Mouse (Mus musculus): ENCODE results near the gene Atf6. TPM values are rescaled to one million over a fixed set of nuclear protein-coding genes. Genes with fewer than 3 reads are reported as not detected.
A peak's percentile ranks its signal among the peaks of the same experiment; 100 is the strongest.

Gene Atf6
- polyA plus RNA-seq, 1 experiment from 2014 or later: 6.9 TPM

GRCm38 (mm10) chr1:170858872-170859271, 8.7 kb downstream of the Atf6 start:
- WGBS (ENCODE audit: insufficient replicate concordance): 56% methylated on average over 1 of the region's 2 CpGs
- no peak for ATAC-seq (ENCODE audit: low read depth)
- Histone ChIP-seq H3K9me3 (replicated peaks; ENCODE audit: control insufficient read depth, low read length) (no peaks in the 10 kb centered on the region), H3K4me1 (ENCODE audit: control insufficient read depth, low read depth, low read length) (peaks cover 53% of the 10 kb centered on the region), H3K4me3 (ENCODE audit: low read depth, low read length) (no peak overlapping the region), H3K36me3 (ENCODE audit: control insufficient read depth, insufficient read depth) (no peaks in the 10 kb centered on the region), H3K4me2 (ENCODE audit: low read depth, low read length) (no peak overlapping the region), H3K27ac (ENCODE audit: low read length) (no peak overlapping the region), H3K9ac (ENCODE audit: low read depth, low read length) (no peak overlapping the region), H3K27me3 (ENCODE audit: control insufficient read depth, insufficient read depth, low read depth, low read length) (no peaks in the 10 kb centered on the region)

DNA sequence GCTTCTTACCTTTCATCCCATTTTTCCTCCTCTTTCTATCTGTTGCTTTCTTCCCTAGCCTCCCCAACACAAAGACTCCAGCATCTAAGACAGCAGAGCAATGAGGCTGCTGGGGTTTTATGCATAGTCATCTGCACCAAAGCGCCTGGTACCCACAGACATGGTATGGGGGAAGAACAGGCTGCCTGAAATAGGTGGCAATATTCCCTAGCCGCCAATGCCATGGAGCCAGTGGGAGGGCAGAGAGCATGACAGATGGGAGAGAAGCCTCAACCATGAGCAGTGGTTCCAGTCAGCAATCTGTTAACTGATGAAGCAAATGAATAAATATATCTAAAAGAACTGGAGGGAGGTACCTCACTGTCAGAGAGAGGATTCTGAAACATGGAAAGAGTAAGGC, 10.2 kb downstream of the Atf6 start:
- Histone ChIP-seq H3K4me1 (ENCODE audit: control insufficient read depth, low read depth, low read length) (peaks cover 39% of the 10 kb centered on the region), H3K27ac (ENCODE audit: low read length) (no peak overlapping the region), H3K4me2 (ENCODE audit: low read depth, low read length) (no peak overlapping the region), H3K4me3 (ENCODE audit: low read depth, low read length) (no peak overlapping the region), H3K27me3 (ENCODE audit: control insufficient read depth, insufficient read depth, low read depth, low read length) (no peaks in the 10 kb centered on the region), H3K36me3 (ENCODE audit: control insufficient read depth, insufficient read depth) (no peaks in the 10 kb centered on the region; the same call in 1 of the 2 replicates), H3K9me3 (replicated peaks; ENCODE audit: control insufficient read depth, low read length) (no peaks in the 10 kb centered on the region), H3K9ac (ENCODE audit: low read depth, low read length) (no peak overlapping the region)
- WGBS (ENCODE audit: insufficient replicate concordance): 72% methylated on average over 2 of the region's 2 CpGs
- ATAC-seq (ENCODE audit: low read depth): no peak

GRCm38 (mm10) chr1:170855056-170855760, 12.4 kb downstream of the Atf6 start:
- ATAC-seq (ENCODE audit: low read depth): peak; percentile 92
- 37% methylated on average over 13 of the region's 13 CpGs for WGBS (ENCODE audit: insufficient replicate concordance)
- Histone ChIP-seq H3K9me3 (replicated peaks; ENCODE audit: control insufficient read depth, low read length) (no peaks in the 10 kb centered on the region), H3K4me3 (ENCODE audit: low read depth, low read length) (no peak overlapping the region), H3K9ac (ENCODE audit: low read depth, low read length) (no peak overlapping the region), H3K27me3 (ENCODE audit: control insufficient read depth, insufficient read depth, low read depth, low read length) (no peaks in the 10 kb centered on the region), H3K27ac (ENCODE audit: low read length) (0 out of 2 replicates have a peak overlapping the region, but pooled peaks have one; percentile 46), H3K36me3 (ENCODE audit: control insufficient read depth, insufficient read depth) (peaks cover 6% of the 10 kb centered on the region; the same call in 1 of the 2 replicates), H3K4me2 (ENCODE audit: low read depth, low read length) (peak overlapping the region; percentile 7; the same call in 1 of the 2 replicates), H3K4me1 (ENCODE audit: control insufficient read depth, low read depth, low read length) (peaks cover 29% of the 10 kb centered on the region)

DNA sequence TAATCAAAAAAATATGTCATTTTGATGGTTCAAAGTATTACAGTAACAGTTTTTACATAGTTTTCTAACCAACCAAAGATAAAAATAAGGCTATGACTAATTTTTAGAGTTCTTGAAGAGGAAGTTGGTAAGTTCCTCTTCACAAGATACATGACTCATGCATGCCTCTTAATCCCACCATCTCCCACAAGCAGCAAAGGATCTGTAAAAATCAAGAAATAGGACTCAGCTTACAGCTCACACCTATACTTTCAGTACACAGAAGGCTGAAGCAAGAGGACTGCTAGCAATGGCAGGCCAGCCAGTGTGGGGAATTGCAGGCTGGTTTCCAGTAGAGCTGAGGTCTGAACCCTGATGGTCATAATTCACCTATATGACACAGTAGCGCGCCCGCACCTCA, 14.0 kb downstream of the Atf6 start:
- Histone ChIP-seq H3K4me1 (ENCODE audit: control insufficient read depth, low read depth, low read length) (peaks cover 26% of the 10 kb centered on the region), H3K4me2 (ENCODE audit: low read depth, low read length) (no peak overlapping the region)
- 60% methylated on average over 3 of the region's 3 CpGs for WGBS (ENCODE audit: insufficient replicate concordance)

GRCm38 (mm10) chr1:170850637-170851624, 16.6 kb downstream of the Atf6 start:
- peaks cover 9% of the 10 kb centered on the region; the same call in 1 of the 2 replicates for H3K36me3 ChIP-seq (ENCODE audit: control insufficient read depth, insufficient read depth)
- no peak overlapping the region for H3K4me2 ChIP-seq (ENCODE audit: low read depth, low read length)
- H3K27me3 ChIP-seq (ENCODE audit: control insufficient read depth, insufficient read depth, low read depth, low read length): no peaks in the 10 kb centered on the region
- no peak overlapping the region for H3K27ac ChIP-seq (ENCODE audit: low read length)
- no peak overlapping the region for H3K4me3 ChIP-seq (ENCODE audit: low read depth, low read length)
- peaks cover 20% of the 10 kb centered on the region for H3K4me1 ChIP-seq (ENCODE audit: control insufficient read depth, low read depth, low read length)
- no peak overlapping the region; the same call in 1 of the 2 replicates for H3K9ac ChIP-seq (ENCODE audit: low read depth, low read length)
- no peak for ATAC-seq (ENCODE audit: low read depth)
- WGBS (ENCODE audit: insufficient replicate concordance): 68% methylated on average over 23 of the region's 23 CpGs
- no peaks in the 10 kb centered on the region for H3K9me3 ChIP-seq (replicated peaks; ENCODE audit: control insufficient read depth, low read length)

More for the DNA sequence above, 14.0 kb downstream of the Atf6 start:
- Histone ChIP-seq H3K9me3 (replicated peaks; ENCODE audit: control insufficient read depth, low read length) (no peaks in the 10 kb centered on the region), H3K27ac (ENCODE audit: low read length) (0 out of 2 replicates have a peak overlapping the region, but pooled peaks have one; percentile 26), H3K27me3 (ENCODE audit: control insufficient read depth, insufficient read depth, low read depth, low read length) (no peaks in the 10 kb centered on the region), H3K36me3 (ENCODE audit: control insufficient read depth, insufficient read depth) (peaks cover 9% of the 10 kb centered on the region; the same call in 1 of the 2 replicates), H3K9ac (ENCODE audit: low read depth, low read length) (no peak overlapping the region), H3K4me3 (ENCODE audit: low read depth, low read length) (no peak overlapping the region)
- no peak for ATAC-seq (ENCODE audit: low read depth)

- H3K27me3 ChIP-seq (ENCODE audit: control insufficient read depth, insufficient read depth, low read depth, low read length): no peaks in the 10 kb centered on the region
- H3K27ac ChIP-seq (ENCODE audit: low read length): no peak overlapping the region
- H3K4me3 ChIP-seq (ENCODE audit: low read depth, low read length): no peak overlapping the region
- peaks cover 23% of the 10 kb centered on the region for H3K4me1 ChIP-seq (ENCODE audit: control insufficient read depth, low read depth, low read length)
- H3K9ac ChIP-seq (ENCODE audit: low read depth, low read length): no peak overlapping the region
- ATAC-seq (ENCODE audit: low read depth): no peak
- H3K9me3 ChIP-seq (replicated peaks; ENCODE audit: control insufficient read depth, low read length): no peaks in the 10 kb centered on the region
- 68% methylated on average over 2 of the region's 2 CpGs for WGBS (ENCODE audit: insufficient replicate concordance)
- no peak overlapping the region for H3K4me2 ChIP-seq (ENCODE audit: low read depth, low read length)
- H3K36me3 ChIP-seq (ENCODE audit: control insufficient read depth, insufficient read depth): peaks cover 9% of the 10 kb centered on the region; the same call in 1 of the 2 replicates
Observed at GRCm38 (mm10) chr1:170850007-170850406, 17.6 kb downstream of the Atf6 start.

- H3K27ac ChIP-seq (ENCODE audit: low read length): peak overlapping the region; percentile 78
- peaks cover 8% of the 10 kb centered on the region; the same call in 1 of the 2 replicates for H3K36me3 ChIP-seq (ENCODE audit: control insufficient read depth, insufficient read depth)
- peak; percentile 91 for ATAC-seq (ENCODE audit: low read depth)
- H3K9ac ChIP-seq (ENCODE audit: low read depth, low read length): peak overlapping the region; percentile 42
- H3K4me3 ChIP-seq (ENCODE audit: low read depth, low read length): peak overlapping the region; percentile 31
- peaks cover 20% of the 10 kb centered on the region for H3K4me1 ChIP-seq (ENCODE audit: control insufficient read depth, low read depth, low read length)
- peak overlapping the region; percentile 46 for H3K4me2 ChIP-seq (ENCODE audit: low read depth, low read length)
- no peaks in the 10 kb centered on the region for H3K27me3 ChIP-seq (ENCODE audit: control insufficient read depth, insufficient read depth, low read depth, low read length)
- WGBS (ENCODE audit: insufficient replicate concordance): 10% methylated on average over 10 of the region's 10 CpGs
- no peaks in the 10 kb centered on the region for H3K9me3 ChIP-seq (replicated peaks; ENCODE audit: control insufficient read depth, low read length)
Observed at GRCm38 (mm10) chr1:170845448-170846307, 21.9 kb downstream of the Atf6 start.

DNA sequence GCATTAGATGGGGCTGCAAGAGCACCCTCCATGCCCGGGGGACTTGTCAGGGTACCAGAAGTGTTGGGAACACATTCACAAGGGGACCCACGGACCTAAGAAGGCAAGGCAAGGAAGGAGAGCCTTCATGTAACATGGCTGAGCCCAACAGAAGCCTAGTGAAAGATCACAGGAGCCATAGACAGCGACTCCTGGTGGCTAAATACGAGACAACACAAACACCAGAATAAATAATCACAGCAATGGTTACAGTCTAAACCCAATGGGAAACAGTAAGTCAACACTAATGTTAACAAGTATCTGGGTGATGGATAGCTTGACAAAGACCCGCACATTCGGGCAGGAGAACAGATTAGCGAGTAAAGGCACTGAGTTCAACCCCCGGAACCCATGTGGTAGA, 23.2 kb downstream of the Atf6 start:
- Histone ChIP-seq H3K9ac (ENCODE audit: low read depth, low read length) (no peak overlapping the region), H3K9me3 (replicated peaks; ENCODE audit: control insufficient read depth, low read length) (no peaks in the 10 kb centered on the region), H3K36me3 (ENCODE audit: control insufficient read depth, insufficient read depth) (peaks cover 3% of the 10 kb centered on the region; the same call in 1 of the 2 replicates), H3K4me3 (ENCODE audit: low read depth, low read length) (no peak overlapping the region), H3K4me1 (ENCODE audit: control insufficient read depth, low read depth, low read length) (peaks cover 20% of the 10 kb centered on the region), H3K4me2 (ENCODE audit: low read depth, low read length) (no peak overlapping the region), H3K27ac (ENCODE audit: low read length) (no peak overlapping the region), H3K27me3 (ENCODE audit: control insufficient read depth, insufficient read depth, low read depth, low read length) (no peaks in the 10 kb centered on the region)
- ATAC-seq (ENCODE audit: low read depth): no peak
- WGBS (ENCODE audit: insufficient replicate concordance): 61% methylated on average over 8 of the region's 8 CpGs

Data from liver, embryonic 16.5 days (tissue).